Mouse (Mus musculus): ENCODE measurements at regions not wholly inside any gene's neighbourhood (a gene's known extent, or its start where the extent isn't known, plus 50 kb on each side); places are given as distances from the start of the nearest gene placed in this dataset.

GRCm38 (mm10) chr4:21535973-21536372, 149.8 kb downstream of the Prdm13 start:
- no peaks in the 10 kb centered on the region for H3K36me3 ChIP-seq (replicated peaks; ENCODE audit: control insufficient read depth, insufficient read depth, low read length)
- no peak overlapping the region for H3K9ac ChIP-seq (replicated peaks; ENCODE audit: low read depth, low read length)
- no peak overlapping the region for H3K27ac ChIP-seq (ENCODE audit: low read depth)
- no peak for ATAC-seq (ENCODE audit: insufficient read depth, low read depth)
- no peak for DNase-seq (ENCODE audit: low spot score)
- no peak overlapping the region for H3K4me3 ChIP-seq (ENCODE audit: low read depth, low read length)
- 30% methylated on average over 2 of the region's 2 CpGs for WGBS
- TF ChIP-seq CTCF (IDR thresholded peaks at IDR 0.05; ENCODE audit: low read depth) (peak; percentile 48), EP300 (IDR thresholded peaks at IDR 0.05; ENCODE audit: low read depth) (no peak)
- H3K9me3 ChIP-seq (replicated peaks; ENCODE audit: control insufficient read depth, low read length): no peaks in the 10 kb centered on the region
- H3K27me3 ChIP-seq (ENCODE audit: control insufficient read depth, insufficient read depth, low read length): no peaks in the 10 kb centered on the region
- H3K4me2 ChIP-seq (ENCODE audit: low read depth, low read length): no peak overlapping the region
- no peaks in the 10 kb centered on the region for H3K4me1 ChIP-seq (ENCODE audit: control insufficient read depth, insufficient read depth)

- H3K27me3 ChIP-seq (ENCODE audit: control insufficient read depth, insufficient read depth, low read length): no peaks in the 10 kb centered on the region
- H3K4me1 ChIP-seq (ENCODE audit: control insufficient read depth, insufficient read depth): no peaks in the 10 kb centered on the region
- no peak overlapping the region for H3K4me3 ChIP-seq (ENCODE audit: low read depth, low read length)
- no peak overlapping the region for H3K4me2 ChIP-seq (ENCODE audit: low read depth, low read length)
- DNase-seq (ENCODE audit: low spot score) (no peak), ATAC-seq (ENCODE audit: insufficient read depth, low read depth) (no peak)
- no peak overlapping the region for H3K27ac ChIP-seq (ENCODE audit: low read depth)
- no peaks in the 10 kb centered on the region for H3K9me3 ChIP-seq (replicated peaks; ENCODE audit: control insufficient read depth, low read length)
- no peak for TF ChIP-seq CTCF (IDR thresholded peaks at IDR 0.05; ENCODE audit: low read depth)
- TF ChIP-seq EP300 (IDR thresholded peaks at IDR 0.05; ENCODE audit: low read depth): no peak
- H3K9ac ChIP-seq (replicated peaks; ENCODE audit: low read depth, low read length): no peak overlapping the region
- H3K36me3 ChIP-seq (replicated peaks; ENCODE audit: control insufficient read depth, insufficient read depth, low read length): no peaks in the 10 kb centered on the region
- 54% methylated on average over 4 of the region's 4 CpGs for WGBS
Observed at GRCm38 (mm10) chr4:21532186-21532585, 153.6 kb downstream of the Prdm13 start.

Data from heart, postnatal 0 days (tissue).